Mouse (Mus musculus) bone marrow macrophage, adult 2 months (primary cell): ENCODE measurements around the gene Atxn10.

ENCODE experiments used
- CTCF ChIP-seq: IDR thresholded peaks from 2 replicates; pipeline ENCODE4 v1.5.1; 2012; ENCODE audit warnings: low read depth, mild to moderate bottlenecking, low read length, moderate library complexity
- POLR2A ChIP-seq: IDR thresholded peaks from 2 replicates; pipeline ENCODE4 v1.6.1; 2012; ENCODE audit warnings: mild to moderate bottlenecking, low read depth, low read length, borderline replicate concordance

- TF ChIP-seq POLR2A (no peak), CTCF (no peak)
Observed at GRCm38 (mm10) chr15:85507370-85508014, 171.4 kb downstream of the Atxn10 start.
